ENCODE assay signal across 13 mouse cellular contexts in the genomic region with DNA sequence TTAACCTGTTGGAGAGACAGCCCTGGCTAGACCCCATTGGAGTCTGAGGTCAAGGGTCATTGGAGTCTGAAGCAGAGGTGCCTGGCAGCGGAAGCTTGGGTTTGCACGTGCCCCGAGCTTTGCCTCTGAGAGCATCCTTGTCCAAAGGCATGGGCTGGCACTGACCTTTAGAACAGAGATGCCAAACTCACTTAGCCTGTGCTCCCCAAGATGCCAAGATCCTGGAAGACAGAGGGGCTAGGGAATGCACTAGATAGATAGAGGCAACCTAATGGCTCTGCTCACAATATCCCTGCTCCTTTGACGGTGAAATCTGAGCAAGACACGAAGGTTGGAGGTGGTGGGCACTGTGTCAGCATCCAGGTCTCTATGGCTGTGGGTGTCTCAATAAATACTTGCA.
DNase-seq lines count a peak whose midpoint lies in the region; ATAC-seq and TF ChIP-seq lines count a peak whose summit lies in the region.
"Had no signal": no experiment of that assay in that cellular context is flagged by ENCODE, and none has a peak within 500 bp of the region (broad histone marks: within the 10 kb centered on the region; RNA-seq: fewer than 3 reads in every experiment).

No protein-coding gene starts in this region.

- H3K27me3 ChIP-seq in hindbrain, embryonic 11.5 days (ENCODE audit: control insufficient read depth, insufficient read depth, low read length), result peaks cover 27% of the 10 kb centered on the region; the same call in 1 of the 2 replicates
- H3K27me3 ChIP-seq in hindbrain, postnatal 0 days (ENCODE audit: insufficient read depth, low read length), result no peaks in the 10 kb centered on the region
- H3K27me3 ChIP-seq in forebrain, embryonic 12.5 days, result peaks cover 83% of the 10 kb centered on the region
- H3K27me3 ChIP-seq in limb, embryonic 12.5 days, result peaks cover 31% of the 10 kb centered on the region

- H3K9me3 ChIP-seq in hindbrain, embryonic 11.5 days (ENCODE audit: control insufficient read depth, low read length), result no peaks in the 10 kb centered on the region
- no peaks in the 10 kb centered on the region for H3K9me3 ChIP-seq in hindbrain, postnatal 0 days (ENCODE audit: low read length)
- no peaks in the 10 kb centered on the region for H3K9me3 ChIP-seq in forebrain, embryonic 12.5 days
- no peaks in the 10 kb centered on the region for H3K9me3 ChIP-seq in limb, embryonic 12.5 days

- TF ChIP-seq CTCF in hindbrain, postnatal 0 days (IDR thresholded peaks at IDR 0.05; ENCODE audit: low read depth), result no peak
- no peak for TF ChIP-seq CTCF in brain, embryonic 14.5 days (IDR thresholded peaks at IDR 0.05; ENCODE audit: borderline replicate concordance, extremely low read depth, insufficient read depth, insufficient read length)

- H3K4me2 ChIP-seq in hindbrain, embryonic 11.5 days (replicated peaks; ENCODE audit: low read depth, low read length), result no peak overlapping the region
- H3K4me2 ChIP-seq in hindbrain, postnatal 0 days (ENCODE audit: low read depth, low read length), result no peak overlapping the region
- peak overlapping the region; percentile 32 for H3K4me2 ChIP-seq in forebrain, embryonic 12.5 days
- H3K4me2 ChIP-seq in limb, embryonic 12.5 days, result peak overlapping the region; percentile 39; the same call in 1 of the 2 replicates

- 15% methylated on average over 5 of the region's 5 CpGs for WGBS in hindbrain, embryonic 11.5 days
- WGBS in hindbrain, postnatal 0 days, result 34% methylated on average over 5 of the region's 5 CpGs
- WGBS in forebrain, embryonic 12.5 days, result 10% methylated on average over 5 of the region's 5 CpGs
- 51% methylated on average over 5 of the region's 5 CpGs for WGBS in limb, embryonic 12.5 days

- no peak overlapping the region for H3K4me3 ChIP-seq in hindbrain, embryonic 11.5 days (ENCODE audit: low read depth, low read length)
- H3K4me3 ChIP-seq in hindbrain, postnatal 0 days (ENCODE audit: low read length), result no peak overlapping the region
- no peak overlapping the region for H3K4me3 ChIP-seq in forebrain, embryonic 12.5 days (replicated peaks)
- no peak overlapping the region for H3K4me3 ChIP-seq in limb, embryonic 12.5 days (replicated peaks)

- no peaks in the 10 kb centered on the region for H3K36me3 ChIP-seq in hindbrain, embryonic 11.5 days (ENCODE audit: control insufficient read depth, insufficient read depth, low read length)
- no peaks in the 10 kb centered on the region for H3K36me3 ChIP-seq in hindbrain, postnatal 0 days (ENCODE audit: insufficient read depth, low read length)
- no peaks in the 10 kb centered on the region for H3K36me3 ChIP-seq in forebrain, embryonic 12.5 days (replicated peaks)
- no peaks in the 10 kb centered on the region for H3K36me3 ChIP-seq in limb, embryonic 12.5 days

- H3K9ac ChIP-seq in hindbrain, embryonic 11.5 days (ENCODE audit: low read depth, low read length), result no peak overlapping the region
- no peak overlapping the region for H3K9ac ChIP-seq in hindbrain, postnatal 0 days (replicated peaks; ENCODE audit: low read length)
- no peak overlapping the region for H3K9ac ChIP-seq in forebrain, embryonic 12.5 days
- no peak overlapping the region for H3K9ac ChIP-seq in limb, embryonic 12.5 days (replicated peaks)
- H3K9ac ChIP-seq: liver, postnatal 0 days had no signal

- peak overlapping the region; percentile 81 for H3K27ac ChIP-seq in hindbrain, embryonic 11.5 days (ENCODE audit: low read depth, low read length)
- H3K27ac ChIP-seq in hindbrain, postnatal 0 days, result no peak overlapping the region
- peak overlapping the region; percentile 91 for H3K27ac ChIP-seq in forebrain, embryonic 12.5 days
- H3K27ac ChIP-seq in limb, embryonic 12.5 days, result peak overlapping the region; percentile 82

- peaks cover 34% of the 10 kb centered on the region for H3K4me1 ChIP-seq in hindbrain, embryonic 11.5 days (replicated peaks; ENCODE audit: control insufficient read depth, insufficient read depth, low read length)
- H3K4me1 ChIP-seq in hindbrain, postnatal 0 days (ENCODE audit: insufficient read depth, low read length), result peaks cover 41% of the 10 kb centered on the region
- peaks cover 66% of the 10 kb centered on the region for H3K4me1 ChIP-seq in forebrain, embryonic 12.5 days
- H3K4me1 ChIP-seq in limb, embryonic 12.5 days (replicated peaks), result peaks cover 61% of the 10 kb centered on the region

- no peak for TF ChIP-seq POLR2A in brain, embryonic 14.5 days (IDR thresholded peaks at IDR 0.05; ENCODE audit: borderline replicate concordance, extremely low read depth, insufficient read depth, insufficient read length, poor library complexity, severe bottlenecking)

- ATAC-seq in hindbrain, embryonic 11.5 days (ENCODE audit: low FRiP score), result no peak
- no peak for ATAC-seq in hindbrain, postnatal 0 days
- ATAC-seq in forebrain, embryonic 12.5 days (ENCODE audit: low FRiP score), result no peak
- no peak for ATAC-seq in limb, embryonic 12.5 days (ENCODE audit: insufficient number of reproducible peaks, insufficient read depth, low FRiP score, low TSS enrichment, low read depth)
- ATAC-seq: liver, postnatal 0 days had no signal

- peak; percentile 31 for DNase-seq in hindbrain, embryonic 11.5 days (ENCODE audit: low spot score)
- DNase-seq in hindbrain, postnatal 0 days (ENCODE audit: low spot score), result no peak
- DNase-seq in brain, embryonic 14.5 days (ENCODE audit: low read depth), result peak; percentile 18
- no peak for DNase-seq in layer of hippocampus, adult 9-10 months (ENCODE audit: low spot score)
- no peak for DNase-seq in gastrocnemius, postnatal 10 days
- DNase-seq in retina, embryonic 14.5 days (ENCODE audit: low spot score), result no peak
- DNase-seq: B cell, adult 2 months; cerebellum, adult 18-20 months; kidney, postnatal 25 days; liver, postnatal 0 days; lung, postnatal 36 days had no signal

Comparison
In these comparisons a context has a peak if more than half of its experiments do, and no peak if none do; other contexts are left out.
1. DNase-seq: peak in hindbrain, embryonic 11.5 days (single experiment) and brain, embryonic 14.5 days (single experiment); none in hindbrain, postnatal 0 days (single experiment), layer of hippocampus, adult 9-10 months (single experiment), gastrocnemius, postnatal 10 days (single experiment) and retina, embryonic 14.5 days (single experiment).
2. H3K4me2 ChIP-seq: peak in forebrain, embryonic 12.5 days (single experiment) and limb, embryonic 12.5 days (single experiment); none in hindbrain, embryonic 11.5 days (single experiment) and hindbrain, postnatal 0 days (single experiment).